Mouse (Mus musculus): ENCODE measurements around the gene Eif4g3. TPM values are rescaled to one million over a fixed set of nuclear protein-coding genes. Genes with fewer than 3 reads are reported as not detected.

The Eif4g3 gene
- polyA plus RNA-seq, 1 experiment from 2014 or later = 38.9 TPM

DNA sequence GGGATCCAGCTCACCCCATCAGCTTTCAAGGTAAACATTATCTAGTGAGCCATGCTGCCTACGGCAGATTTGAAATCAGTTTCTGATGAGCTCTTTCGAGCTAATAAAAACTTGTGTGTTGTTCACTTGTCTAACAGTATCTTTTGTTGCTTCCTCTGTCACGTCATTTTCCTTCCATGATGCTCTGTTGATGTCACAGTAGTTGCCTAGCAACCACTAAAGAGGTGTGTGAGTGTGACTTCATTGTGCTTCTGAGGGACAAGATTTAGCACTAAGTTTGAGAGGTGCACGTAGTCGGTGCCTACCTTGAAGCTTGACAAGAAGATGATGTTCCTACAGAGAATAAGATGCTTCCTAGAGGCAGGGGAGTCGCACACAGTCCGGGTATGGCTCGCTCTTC is 154.4 kb downstream of the Eif4g3 start:
- no peak overlapping the region for H3K4me3 ChIP-seq
- ATAC-seq (ENCODE audit: insufficient number of reproducible peaks, insufficient read depth, low FRiP score, low TSS enrichment, low read depth) = no peak
- H3K36me3 ChIP-seq = peaks cover 34% of the 10 kb centered on the region
- no peaks in the 10 kb centered on the region for H3K4me1 ChIP-seq
- WGBS = 92% methylated on average over 8 of the region's 8 CpGs
- no peaks in the 10 kb centered on the region for H3K9me3 ChIP-seq
- H3K27me3 ChIP-seq = no peaks in the 10 kb centered on the region
- no peak overlapping the region for H3K4me2 ChIP-seq
- H3K9ac ChIP-seq = no peak overlapping the region
- H3K27ac ChIP-seq = no peak overlapping the region

DNA sequence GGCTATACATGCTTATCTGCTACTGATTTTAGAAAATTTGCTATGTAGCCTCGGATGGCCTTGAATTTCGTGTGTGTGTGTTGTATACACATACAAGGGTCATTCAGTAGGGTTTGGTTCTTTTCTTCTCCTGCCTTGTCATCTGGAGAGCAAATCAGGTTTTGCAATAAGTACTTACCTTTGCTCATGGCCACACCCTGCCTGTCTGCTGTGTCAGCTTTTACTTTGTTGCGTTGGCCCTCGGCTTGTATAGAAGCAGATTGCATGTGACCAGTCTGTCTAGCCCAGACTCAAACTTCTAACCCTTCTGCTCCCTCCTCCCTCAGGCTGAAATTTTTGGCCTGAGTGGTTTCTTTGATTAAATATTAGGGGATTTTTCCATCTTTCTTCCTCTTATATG is 157.2 kb downstream of the Eif4g3 start:
- Histone ChIP-seq H3K9me3 (no peaks in the 10 kb centered on the region), H3K27ac (no peak overlapping the region), H3K4me2 (no peak overlapping the region), H3K27me3 (no peaks in the 10 kb centered on the region), H3K9ac (no peak overlapping the region), H3K36me3 (peaks cover 57% of the 10 kb centered on the region), H3K4me3 (no peak overlapping the region), H3K4me1 (no peaks in the 10 kb centered on the region)
- no peak for ATAC-seq (ENCODE audit: insufficient number of reproducible peaks, insufficient read depth, low FRiP score, low TSS enrichment, low read depth)
- 78% methylated on average over 4 of the region's 4 CpGs for WGBS

- no peaks in the 10 kb centered on the region for H3K4me1 ChIP-seq
- ATAC-seq (ENCODE audit: insufficient number of reproducible peaks, insufficient read depth, low FRiP score, low TSS enrichment, low read depth) = no peak
- H3K9me3 ChIP-seq = no peaks in the 10 kb centered on the region
- H3K4me2 ChIP-seq = no peak overlapping the region
- no peaks in the 10 kb centered on the region for H3K27me3 ChIP-seq
- no peak overlapping the region for H3K27ac ChIP-seq
- 91% methylated on average over 9 of the region's 9 CpGs for WGBS
- no peak overlapping the region for H3K9ac ChIP-seq
- peaks cover 58% of the 10 kb centered on the region for H3K36me3 ChIP-seq
- H3K4me3 ChIP-seq = no peak overlapping the region
These were observed 158.4 kb downstream of the Eif4g3 start for GRCm38 (mm10) chr4:138151226-138151625.

- Histone ChIP-seq H3K4me3 (no peak overlapping the region), H3K9me3 (no peaks in the 10 kb centered on the region), H3K9ac (no peak overlapping the region), H3K27me3 (no peaks in the 10 kb centered on the region), H3K27ac (no peak overlapping the region), H3K36me3 (peaks cover 72% of the 10 kb centered on the region), H3K4me1 (no peaks in the 10 kb centered on the region), H3K4me2 (no peak overlapping the region)
- no peak for ATAC-seq (ENCODE audit: insufficient number of reproducible peaks, insufficient read depth, low FRiP score, low TSS enrichment, low read depth)
- WGBS = 49% methylated on average over 3 of the region's 3 CpGs
These were observed 161.2 kb downstream of the Eif4g3 start for GRCm38 (mm10) chr4:138153980-138154379.

DNA sequence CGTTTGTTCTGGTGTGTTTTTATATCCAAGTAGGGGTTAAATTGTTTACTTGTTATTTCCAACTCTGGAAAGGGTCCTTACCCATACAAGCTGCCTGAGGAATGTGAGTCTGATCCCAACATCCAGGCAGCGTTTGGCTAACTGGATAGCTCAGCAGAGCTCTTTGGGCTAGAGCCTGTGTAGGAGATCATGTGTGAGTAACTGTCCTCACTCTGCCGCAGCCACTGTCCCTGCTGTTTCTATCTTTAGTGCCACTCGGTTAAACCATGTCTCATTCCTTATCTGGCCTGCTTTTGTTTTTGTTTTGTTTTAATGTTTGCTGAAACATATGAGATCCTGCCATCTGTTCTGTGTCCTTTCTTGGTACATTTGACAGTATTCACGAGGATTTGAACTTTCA is 168.1 kb downstream of the Eif4g3 start:
- H3K9me3 ChIP-seq = no peaks in the 10 kb centered on the region
- H3K4me2 ChIP-seq = no peak overlapping the region
- H3K27ac ChIP-seq = no peak overlapping the region
- H3K27me3 ChIP-seq = no peaks in the 10 kb centered on the region
- H3K4me3 ChIP-seq = no peak overlapping the region
- 83% methylated on average over 5 of the region's 5 CpGs for WGBS
- H3K36me3 ChIP-seq = peaks cover 77% of the 10 kb centered on the region
- no peak overlapping the region for H3K9ac ChIP-seq
- no peak for ATAC-seq (ENCODE audit: insufficient number of reproducible peaks, insufficient read depth, low FRiP score, low TSS enrichment, low read depth)
- H3K4me1 ChIP-seq = no peaks in the 10 kb centered on the region

- Histone ChIP-seq H3K9ac (no peak overlapping the region), H3K9me3 (no peaks in the 10 kb centered on the region), H3K4me2 (no peak overlapping the region), H3K4me3 (no peak overlapping the region), H3K27ac (no peak overlapping the region), H3K36me3 (peaks cover 79% of the 10 kb centered on the region), H3K4me1 (no peaks in the 10 kb centered on the region), H3K27me3 (no peaks in the 10 kb centered on the region)
- 81% methylated on average over 3 of the region's 3 CpGs for WGBS
- ATAC-seq (ENCODE audit: insufficient number of reproducible peaks, insufficient read depth, low FRiP score, low TSS enrichment, low read depth) = no peak
These were observed 168.7 kb downstream of the Eif4g3 start for GRCm38 (mm10) chr4:138161550-138161949.

DNA sequence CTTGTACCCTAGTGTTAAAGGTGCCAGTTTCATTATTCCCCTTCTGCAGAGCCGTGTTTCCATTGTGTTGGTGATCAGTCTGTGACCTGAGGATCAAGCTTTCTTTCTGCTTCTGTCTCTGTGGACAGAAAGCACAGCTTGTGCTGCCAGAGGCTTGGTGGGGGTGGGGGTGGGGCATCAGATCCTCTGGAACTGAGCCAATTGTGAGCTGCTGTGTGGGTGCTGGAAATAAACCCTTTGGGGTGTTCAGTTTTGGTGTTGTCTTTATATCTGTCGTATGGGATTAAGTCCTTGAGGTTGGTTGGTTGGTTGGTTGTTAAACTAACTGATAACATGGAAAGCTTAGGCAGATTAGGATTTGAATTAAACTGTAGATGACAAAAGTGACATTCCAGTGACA is 171.0 kb downstream of the Eif4g3 start:
- Histone ChIP-seq H3K27ac (no peak overlapping the region), H3K27me3 (no peaks in the 10 kb centered on the region), H3K4me2 (no peak overlapping the region), H3K9ac (no peak overlapping the region), H3K36me3 (peaks cover 81% of the 10 kb centered on the region), H3K4me3 (no peak overlapping the region), H3K4me1 (no peaks in the 10 kb centered on the region), H3K9me3 (no peaks in the 10 kb centered on the region)
- no peak for ATAC-seq (ENCODE audit: insufficient number of reproducible peaks, insufficient read depth, low FRiP score, low TSS enrichment, low read depth)
- 75% methylated on average over 2 of the region's 2 CpGs for WGBS

DNA sequence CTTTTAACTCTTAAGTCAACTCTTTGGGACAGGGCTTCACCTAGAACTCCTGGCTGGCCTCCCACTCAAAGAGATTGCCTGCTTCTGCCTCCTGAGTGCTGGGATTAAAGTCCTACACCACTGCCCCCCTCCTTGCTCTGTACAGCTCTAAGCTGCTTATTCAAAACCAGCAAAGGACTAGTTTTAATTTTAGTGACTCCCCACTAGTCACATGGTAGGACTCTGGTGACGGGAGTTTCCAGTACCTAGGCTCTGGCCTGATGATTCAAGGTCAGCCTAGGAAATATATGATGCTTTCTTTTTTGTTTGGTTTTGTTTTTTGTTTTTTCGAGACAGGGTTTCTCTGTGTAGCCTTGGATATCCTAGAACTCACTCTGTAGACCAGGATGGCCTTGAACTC is 172.0 kb downstream of the Eif4g3 start:
- peaks cover 85% of the 10 kb centered on the region for H3K36me3 ChIP-seq
- H3K4me2 ChIP-seq = no peak overlapping the region
- H3K4me1 ChIP-seq = no peaks in the 10 kb centered on the region
- no peaks in the 10 kb centered on the region for H3K9me3 ChIP-seq
- no peaks in the 10 kb centered on the region for H3K27me3 ChIP-seq
- WGBS = 93% methylated on average over 2 of the region's 2 CpGs
- no peak overlapping the region for H3K9ac ChIP-seq
- ATAC-seq (ENCODE audit: insufficient number of reproducible peaks, insufficient read depth, low FRiP score, low TSS enrichment, low read depth) = no peak
- no peak overlapping the region for H3K4me3 ChIP-seq
- H3K27ac ChIP-seq = no peak overlapping the region

DNA sequence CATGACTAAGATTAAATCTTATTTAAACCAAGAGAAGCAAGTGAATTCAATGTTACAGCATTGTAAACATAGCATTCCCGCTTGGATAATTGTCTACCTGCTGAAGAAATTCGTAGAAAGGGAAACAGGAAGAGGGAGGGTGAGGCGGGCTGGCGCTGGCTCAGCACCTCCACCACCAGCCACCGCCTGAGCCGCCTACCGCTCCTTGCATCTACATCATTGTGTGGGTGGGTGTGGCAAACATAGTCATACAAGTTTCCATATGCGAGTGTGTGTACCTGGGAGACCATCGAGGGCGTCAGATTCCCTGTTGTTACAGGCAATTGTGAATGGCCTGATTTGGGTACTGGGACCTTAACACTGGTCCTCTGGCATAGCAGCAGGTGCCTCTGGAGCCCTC is 173.7 kb downstream of the Eif4g3 start:
- Histone ChIP-seq H3K4me1 (no peaks in the 10 kb centered on the region), H3K9ac (no peak overlapping the region), H3K27me3 (no peaks in the 10 kb centered on the region), H3K9me3 (no peaks in the 10 kb centered on the region), H3K36me3 (peaks cover 85% of the 10 kb centered on the region), H3K4me2 (no peak overlapping the region), H3K27ac (no peak overlapping the region), H3K4me3 (no peak overlapping the region)
- ATAC-seq (ENCODE audit: insufficient number of reproducible peaks, insufficient read depth, low FRiP score, low TSS enrichment, low read depth) = no peak
- 89% methylated on average over 10 of the region's 10 CpGs for WGBS

- no peak for ATAC-seq (ENCODE audit: insufficient number of reproducible peaks, insufficient read depth, low FRiP score, low TSS enrichment, low read depth)
- Histone ChIP-seq H3K9me3 (no peaks in the 10 kb centered on the region), H3K9ac (no peak overlapping the region), H3K27me3 (no peaks in the 10 kb centered on the region), H3K27ac (no peak overlapping the region), H3K4me1 (no peaks in the 10 kb centered on the region), H3K4me2 (no peak overlapping the region), H3K36me3 (peaks cover 96% of the 10 kb centered on the region), H3K4me3 (no peak overlapping the region)
- 84% methylated on average over 3 of the region's 3 CpGs for WGBS
These were observed 175.3 kb downstream of the Eif4g3 start for GRCm38 (mm10) chr4:138168162-138168561.

GRCm38 (mm10) chr4:138169420-138169819 is 176.6 kb downstream of the Eif4g3 start:
- no peak overlapping the region for H3K4me2 ChIP-seq
- no peak for ATAC-seq (ENCODE audit: insufficient number of reproducible peaks, insufficient read depth, low FRiP score, low TSS enrichment, low read depth)
- no peaks in the 10 kb centered on the region for H3K9me3 ChIP-seq
- no peaks in the 10 kb centered on the region for H3K4me1 ChIP-seq
- no peaks in the 10 kb centered on the region for H3K27me3 ChIP-seq
- peaks cover 97% of the 10 kb centered on the region for H3K36me3 ChIP-seq
- no peak overlapping the region for H3K27ac ChIP-seq
- H3K9ac ChIP-seq = no peak overlapping the region
- no peak overlapping the region for H3K4me3 ChIP-seq
- 90% methylated on average over 4 of the region's 4 CpGs for WGBS

DNA sequence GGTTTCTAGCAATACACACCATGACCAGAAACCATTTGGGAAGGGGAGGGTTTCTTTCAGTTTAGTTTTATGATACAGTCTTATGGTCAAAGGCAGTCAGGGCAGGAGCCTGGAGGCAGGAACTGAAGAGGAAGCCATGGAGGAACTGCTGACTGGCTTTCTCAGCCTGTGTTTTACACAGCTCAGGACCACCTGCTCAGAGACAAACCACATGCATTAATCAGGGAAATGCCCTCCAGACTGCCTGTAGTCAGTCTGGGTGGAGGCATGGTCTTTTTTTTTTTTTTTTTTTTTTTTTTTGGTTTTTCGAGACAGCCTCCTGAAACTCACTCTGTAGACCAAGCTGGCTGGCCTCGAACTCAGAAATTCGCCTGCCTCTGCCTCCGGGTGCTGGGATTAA is 179.9 kb downstream of the Eif4g3 start:
- no peak for ATAC-seq (ENCODE audit: insufficient number of reproducible peaks, insufficient read depth, low FRiP score, low TSS enrichment, low read depth)

DNA sequence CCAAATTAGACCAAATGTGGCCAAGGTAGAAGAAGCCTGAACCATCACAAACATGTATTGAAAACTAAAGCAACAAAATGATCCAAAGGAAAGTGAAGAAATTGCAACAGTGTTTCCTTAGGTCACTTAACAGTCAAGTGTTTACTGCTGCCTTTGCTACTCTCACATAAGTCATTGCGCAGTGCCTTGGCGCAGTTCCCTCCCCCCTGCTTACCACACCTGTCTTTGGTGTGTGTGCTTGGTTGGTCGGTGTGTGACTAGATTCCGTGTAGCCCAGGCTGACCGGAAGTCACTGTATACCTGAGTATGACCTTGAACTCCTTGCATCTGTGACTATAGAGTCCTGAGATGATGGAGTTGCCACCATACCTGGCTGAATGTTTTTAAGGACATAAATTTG is 186.6 kb downstream of the Eif4g3 start:
- Histone ChIP-seq H3K27me3 (no peaks in the 10 kb centered on the region), H3K27ac (no peak overlapping the region), H3K9me3 (no peaks in the 10 kb centered on the region), H3K4me2 (no peak overlapping the region), H3K36me3 (peaks cover 94% of the 10 kb centered on the region), H3K4me1 (no peaks in the 10 kb centered on the region), H3K9ac (no peak overlapping the region), H3K4me3 (no peak overlapping the region)
- WGBS = 95% methylated on average over 5 of the region's 5 CpGs
- no peak for ATAC-seq (ENCODE audit: insufficient number of reproducible peaks, insufficient read depth, low FRiP score, low TSS enrichment, low read depth)

More for the DNA sequence above, 179.9 kb downstream of the Eif4g3 start:
- H3K36me3 ChIP-seq = peaks cover 99% of the 10 kb centered on the region
- WGBS = 82% methylated on average over 4 of the region's 4 CpGs
- H3K27me3 ChIP-seq = no peaks in the 10 kb centered on the region
- no peak overlapping the region for H3K27ac ChIP-seq
- no peak overlapping the region for H3K9ac ChIP-seq
- no peaks in the 10 kb centered on the region for H3K9me3 ChIP-seq
- no peaks in the 10 kb centered on the region for H3K4me1 ChIP-seq
- H3K4me3 ChIP-seq = no peak overlapping the region
- H3K4me2 ChIP-seq = no peak overlapping the region
